Mouse (Mus musculus): ENCODE data around the gene Stk11ip.
A peak's percentile ranks its signal among the peaks of the same experiment; 100 is the strongest.

The Stk11ip gene

DNA sequence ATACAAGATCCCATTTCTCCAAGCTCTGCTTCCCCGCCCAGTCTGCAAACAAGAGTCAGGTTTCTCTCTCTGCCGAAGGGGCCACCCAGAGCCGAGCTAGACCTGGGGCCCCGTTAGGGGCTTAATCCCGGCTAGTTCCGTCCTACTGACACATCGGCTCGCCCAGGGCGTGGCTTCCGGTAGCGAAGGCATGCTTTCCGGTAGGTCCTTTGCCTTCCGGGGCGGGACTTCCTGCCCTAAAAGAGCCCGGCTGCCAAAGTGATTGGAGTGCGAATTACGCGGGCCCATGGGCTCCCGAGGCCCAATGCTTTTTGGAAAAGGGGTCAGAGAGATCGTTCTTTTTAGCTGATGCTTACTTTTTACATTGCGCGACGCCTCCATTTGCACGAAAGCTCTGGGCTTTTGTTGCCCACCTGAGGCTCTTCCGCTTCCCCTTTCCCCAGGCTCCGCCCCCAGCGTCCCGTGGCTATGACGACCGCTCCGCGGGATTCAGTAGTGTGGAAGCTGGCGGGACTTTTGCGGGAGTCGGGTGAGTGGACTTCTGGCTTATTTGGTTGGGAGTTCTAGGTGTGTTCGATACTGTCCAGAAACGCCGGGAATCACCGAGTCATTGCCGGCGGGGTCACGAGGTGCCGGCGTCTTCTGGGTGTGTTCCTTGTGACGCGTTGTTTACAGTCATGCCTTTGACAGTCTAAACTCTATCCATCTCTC lies at the start of gene Stk11ip:
Gene Stk11ip, plus strand, starts transcription at position 209 of the 711 bp plus-strand sequence.
- peak; percentile 99 for DNase-seq (ENCODE audit: low read depth, low spot score)

DNA sequence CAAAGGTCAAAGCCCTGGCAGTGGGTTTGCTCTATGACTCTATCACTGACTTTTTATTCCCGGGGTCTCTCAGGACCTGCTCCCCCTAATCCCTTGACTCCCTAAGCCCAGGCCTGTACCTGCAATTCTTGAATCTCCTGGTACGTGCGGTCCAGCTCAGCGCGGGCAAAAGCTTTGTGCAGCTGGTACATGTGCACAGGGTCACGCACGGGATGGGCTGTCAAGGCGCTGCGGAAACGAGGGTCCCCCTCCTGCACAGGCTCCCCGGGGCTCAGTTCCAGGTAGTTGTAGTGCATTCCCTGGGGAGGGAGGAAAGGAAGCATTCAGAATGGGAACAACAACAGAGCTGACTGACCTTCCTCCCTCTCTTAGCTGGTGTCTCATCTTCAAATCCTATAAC lies 44.9 kb upstream of the Stk11ip start:
- DNase-seq (ENCODE audit: low read depth, low spot score): no peak

- peak; percentile 77 for DNase-seq (ENCODE audit: low read depth, low spot score)
These were observed 43.9 kb upstream of the Stk11ip start for GRCm38 (mm10) chr1:75477264-75477965.

- DNase-seq (ENCODE audit: low read depth, low spot score): peak; percentile 54
These were observed 43.4 kb upstream of the Stk11ip start for GRCm38 (mm10) chr1:75477966-75478290.

- peak; percentile 69 for DNase-seq (ENCODE audit: low read depth, low spot score)
These were observed 42.8 kb upstream of the Stk11ip start for GRCm38 (mm10) chr1:75478497-75478896.

GRCm38 (mm10) chr1:75478916-75479634 lies 42.3 kb upstream of the Stk11ip start, which contains the start of the genes Chpf and Tmem198:
Gene Chpf (minus strand): TSS chr1:75479307.
Gene Tmem198 (plus strand): TSS chr1:75479532.
- DNase-seq (ENCODE audit: low read depth, low spot score): peak; percentile 96

DNA sequence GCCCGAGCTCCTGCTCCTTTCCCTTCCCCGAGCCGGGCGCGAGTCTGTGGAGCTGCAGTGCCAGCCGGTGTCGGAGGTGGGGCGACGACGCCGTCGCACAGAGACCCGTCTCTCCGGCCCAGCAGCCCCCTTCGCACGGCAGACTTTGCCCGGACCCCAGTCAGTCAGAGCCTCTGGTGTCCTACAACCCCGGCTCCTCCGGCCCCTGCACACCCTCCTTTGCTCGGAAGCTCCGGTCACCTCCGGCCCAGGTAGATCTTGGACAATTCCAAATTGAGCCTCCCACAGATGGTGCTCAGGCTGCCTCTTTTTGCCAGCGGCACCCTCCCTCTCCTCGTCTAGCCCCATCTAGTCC lies 41.7 kb upstream of the Stk11ip start:
- DNase-seq (ENCODE audit: low read depth, low spot score): no peak

DNA sequence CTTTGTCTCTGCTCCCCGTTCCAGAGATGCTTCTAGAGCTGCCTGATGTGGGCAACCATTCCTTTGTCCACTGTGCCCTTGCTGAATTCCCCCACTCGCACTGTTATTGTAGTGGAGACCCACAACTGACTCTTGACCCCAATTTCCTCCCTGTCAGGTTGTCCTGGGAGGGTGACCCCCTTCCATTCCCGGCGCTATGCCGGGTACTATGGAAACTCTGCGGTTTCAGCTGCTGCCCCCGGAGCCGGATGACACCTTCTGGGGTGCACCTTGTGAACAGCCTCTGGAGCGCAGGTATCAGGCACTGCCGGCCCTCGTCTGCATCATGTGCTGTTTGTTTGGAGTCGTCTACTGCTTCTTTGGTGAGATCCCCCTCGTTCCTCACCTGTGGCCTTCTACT lies 41.3 kb upstream of the Stk11ip start:
- DNase-seq (ENCODE audit: low read depth, low spot score): no peak

GRCm38 (mm10) chr1:75480735-75481134 lies 40.6 kb upstream of the Stk11ip start:
- DNase-seq (ENCODE audit: low read depth, low spot score): no peak

DNA sequence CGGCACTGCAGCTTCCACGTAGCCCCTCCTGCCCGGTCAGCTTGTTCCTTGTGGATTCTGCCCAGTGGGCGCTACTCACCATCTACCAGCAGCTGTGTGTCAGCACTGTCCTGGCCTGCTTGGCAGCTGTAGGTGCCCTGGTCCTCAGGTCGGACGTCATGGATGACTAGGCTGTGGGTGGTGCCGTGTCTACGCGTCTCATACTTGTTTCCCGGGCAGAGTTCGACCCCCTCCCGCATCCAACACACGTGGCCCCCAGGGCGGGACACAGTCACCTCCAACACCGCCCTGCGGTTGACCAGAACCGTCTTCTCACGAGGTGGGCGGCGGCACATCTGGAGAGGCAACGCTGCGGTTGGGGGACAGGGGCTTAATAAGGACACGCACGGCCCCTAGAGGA lies 34.8 kb upstream of the Stk11ip start:
- no peak for DNase-seq (ENCODE audit: low read depth, low spot score)

DNA sequence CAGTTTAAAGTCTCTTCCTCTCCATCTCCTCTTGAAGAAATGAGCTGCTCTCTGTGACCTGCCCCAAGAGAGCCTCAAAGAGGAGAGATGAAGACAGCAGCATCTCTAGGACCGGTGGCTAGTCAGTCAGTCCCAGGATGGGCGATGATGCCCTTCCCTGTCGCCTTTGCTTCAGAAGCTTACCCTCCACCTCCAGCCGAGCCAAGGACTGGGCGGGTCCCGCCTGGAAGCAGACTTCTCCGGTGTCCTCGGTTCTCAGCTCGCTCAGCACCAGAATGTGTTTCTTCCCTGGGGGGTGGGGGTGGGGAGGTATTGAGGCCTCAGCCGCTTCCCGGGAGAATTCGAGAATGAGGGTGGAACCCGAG lies 34.3 kb upstream of the Stk11ip start:
- no peak for DNase-seq (ENCODE audit: low read depth, low spot score)

DNA sequence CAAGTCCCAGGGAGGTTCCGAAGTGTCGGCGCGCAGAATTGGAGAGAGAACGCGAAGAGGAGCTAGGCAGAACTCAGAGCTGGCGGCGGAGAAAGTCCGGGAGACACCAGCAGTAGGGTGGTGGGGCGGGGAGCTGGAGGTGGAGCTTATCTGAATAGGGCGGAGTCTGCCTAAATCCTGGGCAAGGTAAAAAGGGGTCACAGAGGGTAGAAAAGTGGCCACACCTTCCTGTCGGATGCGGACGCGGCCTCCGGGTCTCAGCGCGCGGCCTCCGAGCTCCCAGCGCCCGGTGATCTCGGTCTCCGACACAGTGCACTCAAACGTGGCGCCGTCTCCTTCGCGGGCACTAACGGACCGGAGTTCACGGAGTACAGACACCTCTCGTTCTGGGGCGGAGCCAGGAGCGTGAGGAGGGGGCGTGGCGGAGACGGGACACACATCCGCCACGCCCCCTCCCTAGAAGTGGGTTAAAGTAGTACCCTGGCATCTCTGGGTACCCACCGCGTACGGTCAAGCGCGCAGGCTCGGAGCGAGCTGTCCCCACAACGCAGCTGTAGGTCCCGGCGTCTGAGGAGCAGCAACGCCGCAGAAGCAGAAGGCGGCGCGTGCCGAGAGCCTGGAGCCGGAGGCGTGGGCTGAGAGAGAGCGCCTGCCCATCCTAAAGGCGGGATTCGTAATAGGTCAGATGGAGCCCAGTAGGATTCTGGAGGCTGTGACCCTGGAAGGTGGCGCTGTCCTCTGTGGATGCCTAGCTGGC lies 33.7 kb upstream of the Stk11ip start:
- DNase-seq (ENCODE audit: low read depth, low spot score): no peak

DNA sequence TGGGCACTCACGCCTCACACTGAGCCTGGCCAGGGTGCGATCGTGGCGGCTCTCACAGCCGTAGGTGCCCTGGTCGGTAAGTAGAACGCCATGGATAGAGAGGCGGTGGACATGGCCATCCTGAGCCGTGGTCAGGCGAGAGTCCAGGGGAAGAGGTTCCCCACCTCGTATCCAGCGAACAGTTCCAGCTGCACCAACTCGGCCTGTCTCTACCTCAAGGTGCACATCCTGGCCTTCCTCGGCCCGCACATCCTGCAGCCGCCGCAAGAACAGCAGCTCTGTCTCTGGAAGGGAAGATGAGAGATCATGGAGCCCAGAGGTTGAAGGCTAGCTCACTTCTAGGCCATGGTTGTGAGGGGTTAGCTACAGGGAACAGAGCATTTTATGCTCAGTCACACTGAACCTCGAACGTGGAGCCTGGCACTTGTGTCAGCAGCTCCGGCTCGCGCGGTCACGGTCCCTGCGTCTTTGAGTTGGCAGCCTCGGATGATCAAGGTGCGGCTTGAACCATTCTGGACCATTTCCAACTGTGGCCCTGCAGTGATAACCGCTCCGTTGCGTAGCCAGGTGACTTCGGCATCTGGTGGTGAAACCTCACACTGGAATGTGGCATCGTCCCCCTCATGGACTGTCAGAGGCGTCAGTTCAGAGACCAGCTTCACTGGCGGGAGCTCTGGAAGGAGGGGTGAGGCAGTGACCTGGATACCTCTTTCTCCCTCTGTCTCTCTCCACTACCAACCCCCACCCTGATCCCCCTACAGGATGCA lies 30.4 kb upstream of the Stk11ip start:
- DNase-seq (ENCODE audit: low read depth, low spot score): no peak

GRCm38 (mm10) chr1:75492579-75493170 lies 28.7 kb upstream of the Stk11ip start:
- no peak for DNase-seq (ENCODE audit: low read depth, low spot score)

GRCm38 (mm10) chr1:75494878-75495548 lies 26.3 kb upstream of the Stk11ip start:
- peak; percentile 63 for DNase-seq (ENCODE audit: low read depth, low spot score)

GRCm38 (mm10) chr1:75498897-75499296 lies 22.4 kb upstream of the Stk11ip start:
- DNase-seq (ENCODE audit: low read depth, low spot score): no peak

GRCm38 (mm10) chr1:75499441-75499840 lies 21.9 kb upstream of the Stk11ip start:
- no peak for DNase-seq (ENCODE audit: low read depth, low spot score)

GRCm38 (mm10) chr1:75501905-75502304 lies 19.4 kb upstream of the Stk11ip start:
- DNase-seq (ENCODE audit: low read depth, low spot score): no peak

GRCm38 (mm10) chr1:75502945-75503650 lies 18.2 kb upstream of the Stk11ip start:
- no peak for DNase-seq (ENCODE audit: low read depth, low spot score)

- no peak for DNase-seq (ENCODE audit: low read depth, low spot score)
These were observed 17.7 kb upstream of the Stk11ip start for GRCm38 (mm10) chr1:75503651-75503980.

All from 3T3-L1 (cell line).